Mouse (Mus musculus): ENCODE measurements at regions not wholly inside any gene's neighbourhood (a gene's known extent, or its start where the extent isn't known, plus 50 kb on each side); places are given as distances from the start of the nearest gene placed in this dataset.

GRCm38 (mm10) chr17:47983286-47983685 is 54.8 kb downstream of the 1700122O11Rik start:
- DNase-seq (ENCODE audit: low spot score), result no peak

DNA sequence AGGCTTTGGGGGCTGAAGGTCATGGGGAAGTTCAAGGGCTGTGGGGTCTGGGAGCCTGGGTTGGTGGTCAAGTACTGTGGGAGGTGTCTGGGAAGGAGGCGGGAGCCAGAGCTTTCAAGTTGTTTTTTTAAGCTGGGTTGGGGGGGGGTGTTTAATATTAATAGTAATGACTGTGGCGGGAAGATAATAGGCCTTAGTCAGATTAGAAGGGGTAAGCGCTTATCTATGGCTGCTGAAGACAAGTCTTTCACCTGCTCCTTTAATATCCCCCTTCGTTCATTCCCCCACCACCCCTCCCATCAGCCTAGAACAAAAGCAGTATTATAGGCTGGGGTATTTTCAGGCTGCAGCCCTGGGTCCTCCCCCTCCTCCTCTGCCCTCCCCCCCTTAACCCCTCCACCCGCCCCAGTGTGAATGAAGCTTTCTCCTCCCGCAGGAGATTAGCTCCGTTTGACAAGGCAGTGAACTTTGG is 56.5 kb downstream of the 1700122O11Rik start:
- no peak for DNase-seq (ENCODE audit: low spot score)

DNA sequence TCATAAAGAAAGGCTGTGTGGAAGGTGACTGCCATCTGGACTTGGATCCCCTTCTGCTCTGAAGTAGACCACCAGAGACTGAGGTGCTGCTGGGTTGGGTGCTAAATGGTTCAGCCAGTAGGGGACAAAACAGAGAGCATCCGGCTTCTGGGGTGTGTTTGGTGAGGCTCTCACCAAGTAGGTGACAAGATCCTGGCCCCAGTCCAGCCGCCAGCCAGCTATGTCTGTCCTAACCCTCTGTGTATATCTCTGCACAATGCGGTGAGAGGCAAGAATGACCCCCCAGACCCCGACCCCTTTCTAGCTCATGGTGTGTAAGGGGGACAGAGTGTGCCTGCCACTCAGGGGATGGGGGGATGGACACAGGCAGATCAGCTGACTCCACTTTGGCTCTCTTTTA is 54.8 kb upstream of the Foxp4 start:
- no peak for DNase-seq (ENCODE audit: low spot score)

GRCm38 (mm10) chr17:47978404-47979030 is 54.1 kb upstream of the Foxp4 start:
- DNase-seq (ENCODE audit: low spot score), result no peak

DNA sequence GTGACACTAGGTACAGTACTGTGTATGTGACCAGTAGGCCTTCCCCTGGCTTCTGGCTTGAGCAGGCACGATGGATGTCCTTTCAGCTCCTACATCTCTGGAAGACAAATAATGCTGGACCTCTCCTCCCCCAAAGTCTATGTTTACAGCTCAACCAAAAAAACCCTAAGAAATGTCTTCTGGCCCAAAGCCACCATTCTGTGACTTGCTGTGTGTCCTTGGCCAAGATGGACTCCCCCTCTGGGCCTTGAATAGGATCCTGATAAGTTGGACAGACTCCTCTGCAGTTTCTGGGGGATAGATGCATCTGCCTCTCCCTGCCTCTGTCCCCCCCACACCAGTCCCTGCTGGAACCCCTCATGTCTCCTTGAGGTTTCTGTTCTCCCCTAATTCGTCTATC is 53.6 kb upstream of the Foxp4 start:
- no peak for DNase-seq (ENCODE audit: low spot score)

DNA sequence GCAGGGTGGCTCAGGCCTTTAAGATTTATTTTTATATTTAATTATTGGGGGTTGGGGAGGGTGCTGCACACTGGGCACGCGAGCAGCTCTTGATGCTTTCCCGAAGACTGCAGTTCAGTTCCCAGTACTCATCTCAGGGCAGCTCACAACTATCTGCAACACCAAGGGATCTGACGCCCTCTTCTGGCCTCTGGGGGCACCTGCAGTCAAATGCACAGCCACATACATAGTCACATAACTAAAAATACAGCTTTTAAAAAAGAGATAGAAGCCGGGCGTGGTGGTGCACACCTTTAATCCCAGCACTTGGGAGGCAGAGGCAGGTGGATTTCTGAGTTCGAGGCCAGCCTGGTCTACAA is 52.5 kb upstream of the Foxp4 start:
- DNase-seq (ENCODE audit: low spot score), result no peak

GRCm38 (mm10) chr17:47976061-47976998 is 51.9 kb upstream of the Foxp4 start:
- DNase-seq (ENCODE audit: low spot score), result peak; percentile 23

GRCm38 (mm10) chr17:47975281-47976060 is 51.0 kb upstream of the Foxp4 start:
- DNase-seq (ENCODE audit: low spot score), result no peak

DNA sequence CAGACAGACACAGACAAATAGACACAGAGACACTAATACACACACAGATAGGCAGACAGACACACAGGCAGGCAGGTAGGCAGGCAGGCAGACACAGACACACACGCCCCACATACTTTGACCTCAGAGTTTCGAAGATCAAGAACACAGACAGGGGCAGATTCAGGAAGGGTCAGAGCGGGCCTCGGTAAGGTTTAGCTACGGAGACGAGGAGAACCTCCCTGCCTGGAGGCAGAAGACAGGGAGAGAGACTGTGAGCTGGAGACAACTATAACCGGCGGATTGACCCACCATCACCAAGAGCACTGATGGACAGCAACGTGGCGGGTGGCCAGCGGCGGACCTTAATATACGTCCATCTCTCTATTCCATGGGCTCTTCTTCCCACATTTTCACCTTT is 50.1 kb upstream of the Foxp4 start:
- no peak for DNase-seq (ENCODE audit: low spot score)
